Mouse (Mus musculus) A20 (cell line): ENCODE measurements around the gene Hsf2bp.
A peak's percentile ranks its signal among the peaks of the same experiment; 100 is the strongest.
"Not testable (repeated sequence)": the region's sequence is repeated elsewhere in the genome, so short reads cannot be mapped to it uniquely, and the experiment has no call there.

Experiments
- DNase-seq: peaks from one replicate; pipeline ENCODE4 v3.0.0-alpha.2; 2011; ENCODE audit warnings: low read depth, low spot score

The Hsf2bp gene

DNA sequence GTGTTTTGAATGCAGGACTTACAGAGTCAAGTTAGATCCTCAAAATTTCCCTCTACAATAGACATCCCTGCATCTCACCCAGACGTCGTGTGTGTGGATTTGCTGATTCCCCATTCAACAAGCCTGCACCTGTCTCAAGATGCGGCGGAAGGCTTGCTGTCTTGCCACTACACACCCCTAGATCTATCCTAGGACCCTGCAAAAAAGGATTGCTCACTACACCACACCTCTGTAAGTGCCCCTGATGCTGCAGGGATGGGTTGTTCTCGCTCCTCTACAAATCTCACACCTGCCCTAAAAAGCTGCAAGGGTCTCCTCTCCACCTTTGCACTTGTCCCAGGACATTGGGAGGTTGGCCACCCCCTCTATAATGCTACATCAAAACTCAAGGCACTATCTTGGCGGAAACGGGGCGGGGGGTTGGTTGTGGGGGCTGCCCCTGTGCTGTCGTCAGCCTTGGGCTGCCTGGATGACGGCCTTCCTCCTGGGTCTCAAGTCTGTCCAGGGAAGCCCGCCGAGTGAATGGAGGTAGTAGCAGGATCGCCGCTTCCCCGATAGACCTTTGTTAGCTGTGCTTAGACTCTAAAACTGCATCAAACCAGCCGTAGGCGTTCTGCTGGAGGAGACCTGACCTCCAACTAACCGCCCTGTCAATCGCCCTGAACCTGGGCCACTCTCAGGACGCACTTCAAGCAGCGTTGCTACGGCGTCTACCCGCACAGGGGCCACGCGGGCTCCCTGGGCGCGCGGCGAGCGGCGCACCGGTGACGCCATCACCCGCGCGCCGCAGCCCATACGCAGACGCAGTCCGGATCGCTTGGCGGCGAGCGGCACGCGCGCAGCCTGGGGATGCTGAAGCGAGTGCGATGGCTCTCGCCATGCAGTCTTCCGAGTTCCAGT is at the start of gene Hsf2bp, which contains the start of gene Rrp1b:
Gene Hsf2bp, minus strand, starts transcription at position 741 of the 900 bp plus-strand sequence.
Gene Rrp1b, plus strand, starts transcription at position 492 of the 900 bp plus-strand sequence.
- DNase-seq: peak; percentile 89

- no peak for DNase-seq
Measured at GRCm38 (mm10) chr17:32083351-32083750, 47.2 kb upstream of the Hsf2bp start.

DNA sequence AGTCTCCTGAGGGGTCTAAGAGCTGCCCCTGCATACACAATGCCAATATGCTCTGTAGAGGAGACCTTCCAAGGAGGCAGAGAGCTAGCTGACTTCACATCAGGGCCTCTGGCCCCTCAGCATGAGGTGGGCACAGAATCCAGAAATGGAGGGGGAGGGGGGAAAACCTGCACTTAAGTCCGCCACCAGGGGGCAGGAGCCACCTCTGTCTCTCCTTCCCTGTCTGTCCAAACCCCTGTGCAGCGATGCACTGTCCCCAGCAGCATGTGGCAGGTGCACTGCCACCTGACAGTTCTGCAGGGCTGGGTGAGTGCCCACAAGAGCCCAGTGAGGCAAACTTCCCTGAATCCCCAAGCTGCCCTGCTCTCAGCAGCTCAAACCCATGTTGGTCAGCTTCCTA is 39.0 kb upstream of the Hsf2bp start:
- peak; percentile 80 for DNase-seq

DNA sequence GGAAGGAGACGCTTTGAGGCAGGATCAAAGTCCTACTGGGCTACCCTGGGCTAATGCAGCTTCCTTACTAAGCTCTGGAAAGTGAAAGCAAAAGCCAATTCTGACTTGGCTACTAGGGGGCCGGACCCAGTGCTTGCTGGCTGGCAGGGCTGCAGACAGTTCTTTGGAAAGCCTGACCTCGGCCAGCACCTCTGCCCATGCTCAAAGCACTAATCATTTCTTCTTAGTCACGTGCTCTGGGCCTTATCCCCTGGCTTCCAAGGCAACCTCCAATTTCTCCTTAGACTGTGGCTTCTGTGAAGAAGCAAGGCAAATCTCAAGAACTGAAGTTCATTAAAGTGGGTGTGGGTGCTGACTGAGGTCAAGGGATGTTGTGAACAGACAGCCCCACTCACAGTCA is 38.5 kb upstream of the Hsf2bp start:
- DNase-seq: no peak

- peak; percentile 79 for DNase-seq
Measured at GRCm38 (mm10) chr17:32073359-32073758, 37.2 kb upstream of the Hsf2bp start.

- no peak for DNase-seq
Measured at GRCm38 (mm10) chr17:32068810-32069209, 32.7 kb upstream of the Hsf2bp start.

DNA sequence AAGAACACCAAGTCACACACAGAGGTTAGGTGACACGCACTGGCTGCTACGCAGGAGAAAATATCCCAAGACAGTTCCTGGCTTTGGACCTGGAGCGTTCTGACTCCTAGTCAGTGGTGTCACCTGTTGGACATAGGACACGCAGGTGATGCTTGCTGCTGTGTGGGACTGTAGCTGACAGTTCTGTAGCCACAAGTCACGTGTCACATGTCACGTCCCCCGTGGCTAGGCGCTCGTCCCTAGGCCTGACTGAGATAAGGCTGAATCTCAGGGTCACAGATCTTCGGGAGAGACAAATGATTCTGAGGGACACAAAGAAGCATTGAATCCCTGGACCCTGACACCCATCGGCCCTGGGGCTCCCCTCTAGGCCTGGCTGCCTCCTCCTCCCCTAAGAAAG is 32.2 kb upstream of the Hsf2bp start:
- no peak for DNase-seq

- peak; percentile 18 for DNase-seq
Measured at GRCm38 (mm10) chr17:32067541-32067940, 31.4 kb upstream of the Hsf2bp start.

- not testable (repeated sequence) for DNase-seq
Measured at GRCm38 (mm10) chr17:32064762-32065161, 28.6 kb upstream of the Hsf2bp start.

- DNase-seq: no peak
Measured at GRCm38 (mm10) chr17:32063654-32064053, 27.5 kb upstream of the Hsf2bp start.

DNA sequence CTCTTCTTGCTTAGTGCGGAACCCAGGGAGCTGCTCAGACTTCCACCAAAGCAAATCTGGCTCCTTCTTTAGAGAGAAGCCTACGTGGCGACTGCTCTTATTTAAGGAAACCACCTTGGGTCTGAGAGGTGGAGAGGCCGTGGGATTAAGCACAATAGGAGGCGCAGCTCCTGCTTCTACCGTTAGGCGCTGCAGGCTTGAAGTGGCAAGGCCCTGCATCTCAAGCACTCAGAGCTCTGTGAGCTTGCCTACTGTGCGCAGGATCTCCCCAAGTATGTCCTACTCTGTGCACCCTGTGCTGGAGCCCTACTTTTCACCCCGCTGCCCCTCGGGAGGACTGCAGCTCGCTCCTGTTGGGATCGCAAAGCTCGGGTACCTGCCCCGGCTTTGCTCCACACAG is 25.1 kb upstream of the Hsf2bp start:
- DNase-seq: no peak

GRCm38 (mm10) chr17:32059084-32059483 is 22.9 kb upstream of the Hsf2bp start:
- no peak for DNase-seq

- no peak for DNase-seq
Measured at GRCm38 (mm10) chr17:32057843-32058242, 21.7 kb upstream of the Hsf2bp start.

GRCm38 (mm10) chr17:32053677-32054076 is 17.5 kb upstream of the Hsf2bp start:
- DNase-seq: no peak

- no peak for DNase-seq
Measured at GRCm38 (mm10) chr17:32052237-32053080, 16.3 kb upstream of the Hsf2bp start.

DNA sequence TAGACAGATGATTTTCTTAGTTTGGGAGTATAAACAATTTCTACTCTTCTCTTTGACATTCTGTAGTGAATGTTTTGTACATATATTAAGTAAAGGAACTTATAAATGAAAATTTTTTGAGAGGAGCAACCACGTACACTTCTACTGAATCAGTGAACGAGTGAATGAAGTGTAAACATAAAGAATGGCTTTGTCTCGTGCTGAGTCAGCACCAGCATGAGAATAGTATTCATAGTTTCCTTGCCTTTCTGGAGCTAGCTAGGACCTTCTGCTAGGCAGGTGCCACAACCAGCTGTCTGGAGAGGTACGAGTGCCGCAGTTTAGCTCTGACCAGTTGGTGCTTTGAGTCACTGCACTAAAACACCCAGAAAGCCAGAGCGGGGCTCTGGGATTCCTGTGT is 14.5 kb upstream of the Hsf2bp start:
- DNase-seq: no peak

DNA sequence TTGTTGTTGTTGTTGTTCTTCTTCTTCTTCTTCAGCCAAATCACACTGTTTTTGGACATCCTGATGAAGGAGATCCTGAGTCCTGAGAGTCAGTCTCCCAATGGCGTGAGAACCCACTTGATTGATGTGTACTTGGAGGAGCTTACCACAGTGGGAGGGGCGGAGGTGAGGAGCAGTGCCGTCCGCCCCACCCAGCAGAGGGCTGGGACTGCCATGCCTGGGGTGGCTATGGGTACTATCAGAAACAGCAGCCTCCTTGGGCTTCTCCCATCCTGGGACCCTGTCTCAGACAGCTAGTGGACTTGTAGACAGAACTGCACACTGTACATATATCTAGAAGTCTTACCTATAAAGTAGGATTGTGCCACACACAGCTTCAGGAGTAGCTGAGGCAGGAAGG is 13.8 kb upstream of the Hsf2bp start:
- no peak for DNase-seq

DNA sequence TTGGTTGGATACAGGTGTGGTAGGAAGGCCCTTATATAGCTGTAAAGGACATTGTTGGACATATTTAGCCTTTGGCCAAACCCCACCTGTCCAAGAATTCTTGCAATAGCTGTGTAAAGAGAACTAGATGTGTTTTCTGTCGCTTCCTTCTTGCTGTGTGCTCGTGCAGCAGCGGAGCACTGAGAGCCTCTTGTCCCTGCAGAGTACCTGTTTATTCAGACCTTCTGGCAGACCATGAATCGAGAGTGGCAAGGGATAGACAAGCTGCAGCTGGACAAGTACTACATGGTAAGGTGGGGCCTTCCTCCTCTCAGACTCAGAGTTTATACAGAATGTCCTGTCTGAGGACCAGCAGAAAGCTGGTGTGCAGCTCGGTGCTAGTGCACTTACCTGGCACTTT is 12.2 kb upstream of the Hsf2bp start:
- no peak for DNase-seq

- DNase-seq: no peak
Measured at GRCm38 (mm10) chr17:32046541-32046940, 10.4 kb upstream of the Hsf2bp start.

- DNase-seq: no peak
Measured at GRCm38 (mm10) chr17:32040263-32040662, 4.1 kb upstream of the Hsf2bp start.

DNA sequence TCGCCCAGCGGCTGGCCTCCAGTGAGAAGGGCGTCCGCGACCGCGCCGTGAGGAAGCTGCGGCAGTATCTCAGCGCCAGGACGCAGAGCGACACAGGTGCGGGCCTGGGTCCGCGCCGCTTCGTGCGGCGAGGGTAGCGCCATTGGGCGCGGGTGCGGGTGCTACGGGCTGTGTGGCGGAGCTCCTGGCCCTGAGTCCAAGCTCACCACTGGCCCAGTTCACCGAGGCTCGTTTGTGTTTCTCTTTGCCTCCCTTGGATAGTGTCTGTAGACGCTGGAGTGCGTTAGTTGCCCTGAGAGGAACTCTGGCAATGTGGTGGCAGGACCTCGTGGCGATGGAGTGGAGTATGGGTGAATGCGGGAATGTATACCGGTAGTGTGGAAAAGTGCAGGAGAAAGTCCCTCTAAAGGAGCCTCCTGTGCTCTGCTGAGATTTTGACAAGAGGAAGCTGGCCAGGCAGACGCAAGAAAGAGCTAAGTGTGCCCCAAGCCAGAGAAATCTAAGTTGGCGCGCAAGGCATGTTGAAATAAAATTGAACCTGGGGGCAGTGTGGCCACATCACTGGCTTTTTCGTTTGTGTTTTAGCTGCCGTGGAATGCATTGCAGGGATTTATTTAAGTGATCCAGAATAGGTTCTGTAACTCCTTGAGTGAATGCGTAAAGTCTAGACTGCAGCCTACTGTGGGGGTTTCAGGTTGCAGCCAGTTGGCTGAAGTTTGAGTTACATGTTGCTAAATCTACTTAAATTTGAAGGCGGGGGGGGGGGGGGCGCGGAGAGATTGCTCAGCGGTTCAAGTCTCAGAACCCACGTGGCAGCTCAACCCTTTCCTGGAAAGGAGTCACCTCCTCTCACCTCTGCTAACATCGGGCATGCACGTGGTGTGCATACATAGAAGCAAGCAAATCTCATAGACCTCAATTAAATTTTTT is 625 bp upstream of the Hsf2bp start:
- no peak for DNase-seq
